Mouse (Mus musculus): ENCODE measurements around the gene Olfr1247. TPM values are rescaled to one million over a fixed set of nuclear protein-coding genes. Genes with fewer than 3 reads are reported as not detected.
"Not testable (repeated sequence)": the region's sequence is repeated elsewhere in the genome, so short reads cannot be mapped to it uniquely, and the experiment has no call there.

Gene Olfr1247
- polyA plus RNA-seq (2014; fragmentation: Nextera tagmentation; extraction: Ambion mirVana), result not detected in 2 replicates

GRCm38 (mm10) chr2:89614030-89614429, at the start of gene Olfr1247:
TSS of gene Olfr1247 (minus strand) at chr2:89614130.
- Histone ChIP-seq H3K36me3 (ENCODE audit: insufficient read depth) (no peaks in the 10 kb centered on the region), H3K9ac (no peak within 1 kb of the TSS), H3K4me3 (ENCODE audit: low read depth, low read length) (no peak within 1 kb of the TSS), H3K4me1 (ENCODE audit: insufficient read depth) (no peaks in the 10 kb centered on the region), H3K9me3 (ENCODE audit: low read depth, low read length) (no peaks in the 10 kb centered on the region), H3K27ac (ENCODE audit: low read depth) (no peak within 1 kb of the TSS), H3K27me3 (ENCODE audit: insufficient read depth, low read length) (no peaks in the 10 kb centered on the region), H3K4me2 (no peak within 1 kb of the TSS)
- no peak for TF ChIP-seq CTCF (IDR thresholded peaks at IDR 0.05; ENCODE audit: low read depth)
- no peak for DNase-seq
- no peak for ATAC-seq (ENCODE audit: insufficient read depth)
- 91% methylated on average over 2 of the region's 2 CpGs for WGBS

DNA sequence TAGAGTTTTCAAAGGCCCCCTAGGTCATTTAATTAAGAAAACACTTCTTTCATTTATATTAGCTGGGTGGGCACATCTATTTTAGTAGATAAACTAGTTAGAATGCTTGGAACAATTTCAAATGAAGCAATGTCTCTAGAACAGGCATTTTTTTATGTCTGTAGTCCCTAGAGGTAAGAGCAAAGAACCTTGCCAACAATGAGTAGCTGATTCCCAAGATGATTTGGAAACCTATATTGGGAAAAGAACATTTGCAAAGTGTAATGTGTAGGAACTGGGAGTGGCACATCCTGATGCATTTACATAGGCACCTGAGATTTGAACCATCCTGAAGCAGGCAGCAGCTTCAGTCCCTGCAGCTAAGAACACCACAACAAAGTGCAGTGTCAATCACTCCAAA, 47.4 kb upstream of the Olfr1247 start, which contains the start of gene Olfr1250:
Gene Olfr1250 (minus strand): TSS at position 101 of the 400 bp plus-strand sequence.
- Histone ChIP-seq H3K9ac (no peak within 1 kb of the TSS), H3K27me3 (ENCODE audit: insufficient read depth, low read length) (no peaks in the 10 kb centered on the region), H3K4me1 (ENCODE audit: insufficient read depth) (no peaks in the 10 kb centered on the region), H3K4me3 (ENCODE audit: low read depth, low read length) (no peak within 1 kb of the TSS), H3K9me3 (ENCODE audit: low read depth, low read length) (no peaks in the 10 kb centered on the region), H3K4me2 (no peak within 1 kb of the TSS), H3K27ac (ENCODE audit: low read depth) (no peak within 1 kb of the TSS), H3K36me3 (ENCODE audit: insufficient read depth) (no peaks in the 10 kb centered on the region)
- TF ChIP-seq CTCF (IDR thresholded peaks at IDR 0.05; ENCODE audit: low read depth), result no peak
- DNase-seq, result no peak
- no peak for ATAC-seq (ENCODE audit: insufficient read depth)

DNA sequence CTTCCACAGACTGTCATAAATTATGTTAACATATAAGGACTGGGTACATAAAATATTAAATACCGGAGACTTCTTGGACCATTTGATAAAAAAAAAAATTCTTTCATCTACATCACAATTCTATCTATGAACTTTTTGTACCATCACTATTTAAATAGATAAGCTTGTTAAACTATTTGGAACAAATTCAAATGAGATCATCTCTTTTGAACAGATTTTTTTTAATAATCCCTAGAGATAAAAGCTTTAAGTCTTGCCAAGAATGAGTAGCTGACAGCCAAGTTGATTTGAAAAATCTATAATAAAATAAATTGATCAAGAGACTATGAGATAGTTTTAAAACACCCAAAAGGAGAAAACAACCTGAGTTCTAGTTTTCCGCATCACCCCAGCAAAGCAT, 21.0 kb upstream of the Olfr1247 start, which contains the start of gene Olfr1249:
Gene Olfr1249 (minus strand): TSS at position 101 of the 400 bp plus-strand sequence.
- Histone ChIP-seq H3K27me3 (ENCODE audit: insufficient read depth, low read length) (no peaks in the 10 kb centered on the region), H3K9me3 (ENCODE audit: low read depth, low read length) (no peaks in the 10 kb centered on the region), H3K27ac (ENCODE audit: low read depth) (no peak within 1 kb of the TSS), H3K9ac (no peak within 1 kb of the TSS), H3K4me1 (ENCODE audit: insufficient read depth) (no peaks in the 10 kb centered on the region), H3K4me3 (ENCODE audit: low read depth, low read length) (no peak within 1 kb of the TSS), H3K4me2 (no peak within 1 kb of the TSS), H3K36me3 (ENCODE audit: insufficient read depth) (no peaks in the 10 kb centered on the region)
- ATAC-seq (ENCODE audit: insufficient read depth) (no peak), DNase-seq (no peak)
- no peak for TF ChIP-seq CTCF (IDR thresholded peaks at IDR 0.05; ENCODE audit: low read depth)
- WGBS, result 78% methylated on average over 2 of the region's 2 CpGs

GRCm38 (mm10) chr2:89618145-89618544, 4.2 kb upstream of the Olfr1247 start, which contains the start of gene Olfr1248:
TSS of gene Olfr1248 (minus strand) at chr2:89618245.
- not testable (repeated sequence) for H3K4me2 ChIP-seq; H3K9me3 ChIP-seq (ENCODE audit: low read depth, low read length); H3K4me1 ChIP-seq (ENCODE audit: insufficient read depth); H3K27ac ChIP-seq (ENCODE audit: low read depth); DNase-seq; H3K9ac ChIP-seq; H3K27me3 ChIP-seq (ENCODE audit: insufficient read depth, low read length); H3K4me3 ChIP-seq (ENCODE audit: low read depth, low read length); ATAC-seq (ENCODE audit: insufficient read depth); H3K36me3 ChIP-seq (ENCODE audit: insufficient read depth)
- WGBS, result 93% methylated on average over 1 of the region's 1 CpGs

- Histone ChIP-seq H3K9me3 (ENCODE audit: low read depth, low read length) (no peaks in the 10 kb centered on the region), H3K4me1 (ENCODE audit: insufficient read depth) (no peaks in the 10 kb centered on the region), H3K4me3 (ENCODE audit: low read depth, low read length) (no peak within 1 kb of the TSS), H3K27me3 (ENCODE audit: insufficient read depth, low read length) (no peaks in the 10 kb centered on the region), H3K4me2 (no peak within 1 kb of the TSS), H3K36me3 (ENCODE audit: insufficient read depth) (no peaks in the 10 kb centered on the region), H3K27ac (ENCODE audit: low read depth) (no peak within 1 kb of the TSS), H3K9ac (no peak within 1 kb of the TSS)
- DNase-seq (no peak), ATAC-seq (ENCODE audit: insufficient read depth) (no peak)
- TF ChIP-seq CTCF (IDR thresholded peaks at IDR 0.05; ENCODE audit: low read depth), result no peak
- WGBS, result 65% methylated on average over 2 of the region's 2 CpGs
Observed at GRCm38 (mm10) chr2:89593057-89593456, 20.9 kb downstream of the Olfr1247 start, which contains the start of gene Olfr1246. TSS of gene Olfr1246 (minus strand) at chr2:89593157.

DNA sequence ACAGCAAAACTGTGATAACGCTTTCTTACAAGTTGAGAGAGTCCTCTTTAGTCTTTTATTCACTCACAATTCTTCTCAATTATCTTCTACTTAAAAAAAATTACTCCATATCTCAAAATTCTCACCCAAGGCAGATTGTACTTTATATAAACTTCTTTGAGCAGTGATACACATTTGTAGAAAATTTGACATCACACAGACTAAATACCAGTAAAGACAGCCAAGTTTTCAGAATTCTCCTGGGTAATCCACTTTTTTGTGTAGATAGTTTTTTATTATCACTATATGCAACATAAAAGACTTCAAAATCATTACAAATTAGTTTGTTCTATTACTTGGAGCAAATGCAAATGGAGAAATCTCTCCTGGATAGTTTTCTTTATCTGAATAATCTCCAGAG, 35.6 kb downstream of the Olfr1247 start, which contains the start of gene Olfr1245:
Gene Olfr1245 (minus strand): TSS at position 101 of the 400 bp plus-strand sequence.
- no peak for TF ChIP-seq CTCF (IDR thresholded peaks at IDR 0.05; ENCODE audit: low read depth)
- no peak within 1 kb of the TSS for H3K27ac ChIP-seq (ENCODE audit: low read depth)
- ATAC-seq (ENCODE audit: insufficient read depth) (no peak), DNase-seq (no peak)
- H3K4me3 ChIP-seq (ENCODE audit: low read depth, low read length), result no peak within 1 kb of the TSS
- no peaks in the 10 kb centered on the region for H3K9me3 ChIP-seq (ENCODE audit: low read depth, low read length)
- H3K27me3 ChIP-seq (ENCODE audit: insufficient read depth, low read length), result no peaks in the 10 kb centered on the region
- H3K4me2 ChIP-seq, result no peak within 1 kb of the TSS
- H3K36me3 ChIP-seq (ENCODE audit: insufficient read depth), result no peaks in the 10 kb centered on the region
- no peaks in the 10 kb centered on the region for H3K4me1 ChIP-seq (ENCODE audit: insufficient read depth)
- H3K9ac ChIP-seq, result no peak within 1 kb of the TSS
- WGBS, result 86% methylated on average over 1 of the region's 1 CpGs

GRCm38 (mm10) chr2:89562706-89563105, 51.2 kb downstream of the Olfr1247 start:
- not testable (repeated sequence) for H3K4me1 ChIP-seq (ENCODE audit: insufficient read depth); H3K36me3 ChIP-seq (ENCODE audit: insufficient read depth); H3K27me3 ChIP-seq (ENCODE audit: insufficient read depth, low read length); DNase-seq; ATAC-seq (ENCODE audit: insufficient read depth); H3K4me2 ChIP-seq; H3K9me3 ChIP-seq (ENCODE audit: low read depth, low read length); H3K27ac ChIP-seq (ENCODE audit: low read depth); H3K4me3 ChIP-seq (ENCODE audit: low read depth, low read length); H3K9ac ChIP-seq
- 71% methylated on average over 2 of the region's 2 CpGs for WGBS

Other genes starting within 250 kb of the Olfr1247 start
- not detected in 2 replicates for gene Olfr1234, start 249.3 kb downstream of the Olfr1247 start, polyA plus RNA-seq (2014; fragmentation: Nextera tagmentation; extraction: Ambion mirVana)
- gene Olfr1238, start 204.5 kb downstream of the Olfr1247 start, polyA plus RNA-seq (2014; fragmentation: Nextera tagmentation; extraction: Ambion mirVana), result not detected in 2 replicates
- gene Olfr1239, start 193.7 kb downstream of the Olfr1247 start, polyA plus RNA-seq (2014; fragmentation: Nextera tagmentation; extraction: Ambion mirVana), result not detected in 2 replicates
- not detected in 2 replicates for gene Olfr1240, start 171.1 kb downstream of the Olfr1247 start, polyA plus RNA-seq (2014; fragmentation: Nextera tagmentation; extraction: Ambion mirVana)
- not detected in 2 replicates for gene Olfr1241, start 127.0 kb downstream of the Olfr1247 start, polyA plus RNA-seq (2014; fragmentation: Nextera tagmentation; extraction: Ambion mirVana)
- gene Olfr1242, start 115.8 kb downstream of the Olfr1247 start, polyA plus RNA-seq (2014; fragmentation: Nextera tagmentation; extraction: Ambion mirVana), result not detected in 2 replicates
- gene Olfr1243, start 82.6 kb downstream of the Olfr1247 start, polyA plus RNA-seq (2014; fragmentation: Nextera tagmentation; extraction: Ambion mirVana), result not detected in 2 replicates
- not detected in 2 replicates for gene Olfr1245, start 35.7 kb downstream of the Olfr1247 start, polyA plus RNA-seq (2014; fragmentation: Nextera tagmentation; extraction: Ambion mirVana)
- gene Olfr1246, start 21.0 kb downstream of the Olfr1247 start, polyA plus RNA-seq (2014; fragmentation: Nextera tagmentation; extraction: Ambion mirVana), result not detected in 2 replicates
- gene Olfr1248, start 4.1 kb upstream of the Olfr1247 start, polyA plus RNA-seq (2014; fragmentation: Nextera tagmentation; extraction: Ambion mirVana), result not detected in 2 replicates
- gene Olfr1249, start 20.9 kb upstream of the Olfr1247 start, polyA plus RNA-seq (2014; fragmentation: Nextera tagmentation; extraction: Ambion mirVana), result not detected in 2 replicates
- gene Olfr1250, start 47.3 kb upstream of the Olfr1247 start, polyA plus RNA-seq (2014; fragmentation: Nextera tagmentation; extraction: Ambion mirVana), result not detected in 2 replicates
- not detected in 2 replicates for gene Olfr1251, start 57.8 kb upstream of the Olfr1247 start, polyA plus RNA-seq (2014; fragmentation: Nextera tagmentation; extraction: Ambion mirVana)
- not detected in 2 replicates for gene Olfr1252, start 110.9 kb upstream of the Olfr1247 start, polyA plus RNA-seq (2014; fragmentation: Nextera tagmentation; extraction: Ambion mirVana)
- not detected in 2 replicates for gene Olfr1253, start 143.0 kb upstream of the Olfr1247 start, polyA plus RNA-seq (2014; fragmentation: Nextera tagmentation; extraction: Ambion mirVana)
- gene Olfr1254, start 179.5 kb upstream of the Olfr1247 start, polyA plus RNA-seq (2014; fragmentation: Nextera tagmentation; extraction: Ambion mirVana), result not detected in 2 replicates
- not detected in 2 replicates for gene Olfr1255, start 197.9 kb upstream of the Olfr1247 start, polyA plus RNA-seq (2014; fragmentation: Nextera tagmentation; extraction: Ambion mirVana)
- gene Olfr1256, start 227.4 kb upstream of the Olfr1247 start, polyA plus RNA-seq (2014; fragmentation: Nextera tagmentation; extraction: Ambion mirVana), result not detected in 2 replicates
- not detected in 2 replicates for gene Olfr48, start 234.1 kb upstream of the Olfr1247 start, polyA plus RNA-seq (2014; fragmentation: Nextera tagmentation; extraction: Ambion mirVana)